Mouse (Mus musculus) urinary bladder, postnatal 4 days (tissue): ENCODE measurements around the gene Ssh2.

Source experiments
- DNase-seq, 2 experiments: peaks; one replicate each; pipeline ENCODE4 v3.0.0; 2021 to 2022; ENCODE audit warnings: low spot score in 2 of 2

Gene Ssh2

GRCm38 (mm10) chr11:77507426-77507825 is 291.3 kb downstream of the Ssh2 start:
- no peak for DNase-seq

DNA sequence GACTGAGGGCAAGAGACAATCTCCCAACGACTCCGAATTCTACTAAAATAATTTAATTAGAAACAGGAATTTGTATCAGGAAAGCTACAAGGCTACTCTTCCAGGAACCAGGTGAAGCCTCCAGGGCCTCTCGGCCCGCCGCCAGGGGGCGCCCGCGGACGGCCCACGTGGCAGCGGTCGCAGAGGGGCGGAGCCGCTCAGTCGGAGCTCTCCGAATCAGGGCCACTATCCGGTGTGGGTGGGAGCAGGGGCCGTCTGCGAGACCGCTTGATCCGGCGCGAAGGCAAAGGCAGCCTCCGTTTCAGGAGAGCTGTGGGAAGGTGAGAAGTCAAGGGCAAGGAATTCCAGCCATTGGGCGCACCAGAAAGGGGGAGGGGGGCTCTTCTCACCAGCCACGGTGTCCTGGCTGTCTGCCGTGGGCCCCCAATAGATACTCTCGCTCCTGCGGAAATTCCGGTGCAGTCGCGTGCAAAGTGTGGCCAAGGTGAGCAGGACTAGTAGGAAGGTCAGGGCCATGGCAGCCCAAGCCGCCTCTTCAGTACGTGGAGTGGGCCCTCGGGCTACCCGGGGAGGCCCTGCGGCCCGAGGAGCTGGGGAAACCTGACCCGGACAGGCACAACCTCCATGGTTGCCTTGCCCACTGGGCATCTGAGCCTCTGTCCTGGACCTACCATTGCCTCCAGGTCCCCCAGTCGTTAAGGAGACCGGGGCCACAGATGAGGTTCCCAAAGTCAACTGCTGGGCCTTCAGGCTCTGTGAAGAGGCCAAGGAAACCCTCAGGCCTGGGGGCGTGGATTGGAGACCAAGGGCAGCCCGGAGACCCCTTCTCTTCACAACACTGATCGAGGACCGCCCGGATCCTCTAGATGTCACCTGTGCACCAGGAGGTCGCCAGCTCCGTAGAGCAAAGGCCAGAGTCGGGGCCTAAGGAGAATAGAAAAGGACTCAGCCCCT is 292.3 kb downstream of the Ssh2 start:
- peak; percentile 81 to 88 for DNase-seq
